Mouse (Mus musculus) kidney, embryonic 15.5 days (tissue): ENCODE measurements at regions not wholly inside any gene's neighbourhood (a gene's known extent, or its start where the extent isn't known, plus 50 kb on each side); places are given as distances from the start of the nearest gene placed in this dataset.

Experiments used
- ATAC-seq: fragments of 200-750 bp; cut with Nextera tagmentation; replicated peaks from 2 replicates; pipeline ENCODE4 v1.8.0; 2017; ENCODE audit warnings: moderate TSS enrichment; ENCODE audit not compliant: low FRiP score
- H3K27ac ChIP-seq: fragments of 300-500 bp; sonication (generic); 2 replicates; pipeline ENCODE4 v1.5.1; 2015; ENCODE audit warnings: mild to moderate bottlenecking, inconsistent platforms
- H3K27me3 ChIP-seq: fragments of 300-500 bp; sonication (generic); 2 replicates; pipeline ENCODE4 v1.6.1; 2015; ENCODE audit warnings: inconsistent platforms
- H3K36me3 ChIP-seq: fragments of 300-500 bp; sonication (generic); 2 replicates; pipeline ENCODE4 v1.6.1; 2015; ENCODE audit warnings: inconsistent platforms
- H3K4me1 ChIP-seq: fragments of 300-500 bp; sonication (generic); 2 replicates; pipeline ENCODE4 v1.6.1; 2015; ENCODE audit warnings: inconsistent platforms
- H3K4me2 ChIP-seq: fragments of 300-500 bp; sonication (generic); 2 replicates; pipeline ENCODE4 v1.6.1; 2015; ENCODE audit warnings: moderate library complexity, mild to moderate bottlenecking, inconsistent platforms
- H3K4me3 ChIP-seq: fragments of 300-500 bp; sonication (generic); replicated peaks from 2 replicates; pipeline ENCODE4 v1.5.1; 2015; ENCODE audit warnings: mild to moderate bottlenecking, inconsistent platforms
- H3K9ac ChIP-seq: fragments of 300-500 bp; sonication (generic); 2 replicates; pipeline ENCODE4 v1.6.1; 2015; ENCODE audit warnings: mild to moderate bottlenecking, inconsistent platforms
- H3K9me3 ChIP-seq: fragments of 300-500 bp; sonication (generic); replicated peaks from 2 replicates; pipeline ENCODE4 v1.6.1; 2016; ENCODE audit warnings: inconsistent platforms
- WGBS: fragments of 180-500 bp; shearing (Covaris S2); methylation state at CpG from one replicate; pipeline ENCODE4 v1.1.7; 2015; ENCODE audit warnings: mixed read lengths; 5-methylcytosine and 5-hydroxymethylcytosine counted together

GRCm38 (mm10) chr8:80422190-80422589 is 71.4 kb upstream of the Gypa start:
- Histone ChIP-seq H3K4me2 (no peak overlapping the region), H3K9me3 (no peaks in the 10 kb centered on the region), H3K36me3 (no peaks in the 10 kb centered on the region), H3K27me3 (no peaks in the 10 kb centered on the region), H3K4me3 (no peak overlapping the region), H3K27ac (no peak overlapping the region), H3K4me1 (0 out of 2 replicates have a peak, but pooled peaks cover 2% of the 10 kb centered on the region), H3K9ac (no peak overlapping the region)
- 48% methylated on average over 6 of the region's 6 CpGs for WGBS
- ATAC-seq = peak; percentile 75

DNA sequence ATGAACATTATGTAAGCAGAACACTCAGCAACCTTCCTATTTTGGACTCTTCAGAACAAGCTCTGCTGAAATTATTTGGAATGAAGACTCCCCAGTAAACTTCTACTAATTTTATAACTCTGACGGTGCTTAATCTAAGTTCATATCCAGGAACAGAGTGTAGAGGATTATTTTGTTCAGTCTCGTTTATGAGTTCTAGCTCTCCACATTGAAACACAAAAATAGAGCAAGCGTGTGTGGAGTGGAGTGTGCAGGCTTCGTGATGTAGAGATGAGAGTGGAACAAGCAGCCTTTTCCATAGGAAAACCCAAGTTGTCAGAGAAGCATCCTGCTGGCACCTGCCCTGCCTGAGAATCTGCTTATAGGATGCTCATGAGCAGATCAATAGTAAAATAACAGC is 77.5 kb upstream of the Gypa start:
- Histone ChIP-seq H3K9ac (no peak overlapping the region), H3K27ac (no peak overlapping the region), H3K4me2 (no peak overlapping the region), H3K27me3 (no peaks in the 10 kb centered on the region), H3K4me3 (no peak overlapping the region), H3K9me3 (no peaks in the 10 kb centered on the region), H3K4me1 (no peaks in the 10 kb centered on the region), H3K36me3 (no peaks in the 10 kb centered on the region)
- ATAC-seq = no peak
- 88% methylated on average over 4 of the region's 4 CpGs for WGBS

- Histone ChIP-seq H3K4me3 (no peak overlapping the region), H3K27ac (no peak overlapping the region), H3K27me3 (no peaks in the 10 kb centered on the region), H3K9ac (no peak overlapping the region), H3K4me2 (no peak overlapping the region), H3K9me3 (no peaks in the 10 kb centered on the region), H3K4me1 (no peaks in the 10 kb centered on the region), H3K36me3 (no peaks in the 10 kb centered on the region)
- no peak for ATAC-seq
- WGBS = 71% methylated on average over 2 of the region's 2 CpGs
Measured at GRCm38 (mm10) chr8:80399594-80400207, 93.9 kb upstream of the Gypa start.

DNA sequence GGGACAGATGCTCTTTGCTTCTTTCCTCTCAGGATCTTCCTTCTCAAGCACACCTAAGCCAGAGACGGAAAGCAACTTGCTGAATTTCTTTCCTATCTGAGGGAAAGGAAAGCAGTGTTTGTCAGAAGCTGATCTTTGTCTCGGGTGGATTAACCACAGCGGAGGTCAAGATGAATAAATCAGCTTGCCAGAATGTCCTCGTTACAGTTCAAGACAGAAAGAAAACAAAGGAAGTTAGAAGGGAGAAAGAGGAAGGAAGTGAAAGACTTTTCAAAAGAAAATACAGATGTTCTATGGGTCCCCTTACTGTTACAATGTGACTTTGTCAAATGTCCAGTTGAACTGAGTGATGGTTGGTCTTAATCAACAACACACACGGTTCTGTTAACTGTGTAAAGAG is 98.6 kb upstream of the Gypa start:
- Histone ChIP-seq H3K27ac (no peak overlapping the region), H3K27me3 (no peaks in the 10 kb centered on the region), H3K4me1 (no peaks in the 10 kb centered on the region), H3K4me3 (no peak overlapping the region), H3K4me2 (no peak overlapping the region), H3K9me3 (no peaks in the 10 kb centered on the region), H3K36me3 (no peaks in the 10 kb centered on the region), H3K9ac (no peak overlapping the region)
- no peak for ATAC-seq
- 12% methylated on average over 5 of the region's 5 CpGs for WGBS

DNA sequence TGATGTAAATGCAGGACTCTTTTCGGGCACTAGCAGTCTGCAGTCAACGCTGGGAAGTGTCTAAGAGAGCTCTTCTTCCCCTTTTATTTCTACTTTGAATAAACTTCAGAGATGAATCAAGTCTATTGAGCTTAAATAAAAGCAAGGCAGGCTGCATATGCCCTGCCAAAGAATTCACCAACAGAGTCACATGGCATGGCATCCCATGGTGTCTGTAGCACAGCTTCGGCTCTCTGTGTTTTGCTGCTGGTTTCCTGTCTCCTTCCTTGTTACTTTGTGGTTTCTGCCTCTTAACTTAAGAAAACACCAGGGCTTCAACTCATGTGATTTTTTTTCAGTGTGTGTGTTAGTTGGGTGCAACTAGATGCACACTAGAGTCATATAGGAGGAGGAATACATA is 100.5 kb upstream of the Gypa start:
- no peak for ATAC-seq
- Histone ChIP-seq H3K9me3 (no peaks in the 10 kb centered on the region), H3K27ac (no peak overlapping the region), H3K27me3 (no peaks in the 10 kb centered on the region), H3K36me3 (no peaks in the 10 kb centered on the region), H3K9ac (no peak overlapping the region), H3K4me1 (no peaks in the 10 kb centered on the region), H3K4me3 (no peak overlapping the region), H3K4me2 (no peak overlapping the region)
- 82% methylated on average over 3 of the region's 3 CpGs for WGBS

DNA sequence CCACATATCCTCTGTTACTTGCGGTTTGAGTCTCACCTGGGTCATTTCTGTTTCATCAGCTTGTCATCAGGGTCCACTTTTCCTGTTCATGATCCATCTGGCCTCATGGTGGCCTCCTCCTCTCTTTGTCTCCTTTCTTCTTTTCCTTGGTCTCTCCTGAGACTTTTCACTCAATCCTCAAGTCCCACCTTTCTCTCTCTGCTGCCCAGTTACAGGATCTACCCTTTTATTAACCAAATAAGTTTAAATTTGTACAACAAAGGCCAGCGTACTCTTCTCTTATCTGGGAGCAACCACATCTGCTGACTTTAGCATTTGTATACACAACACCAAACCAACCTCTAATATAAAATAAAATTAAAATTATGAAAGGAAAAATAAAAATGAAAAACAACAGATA is 124.4 kb upstream of the Gypa start:
- Histone ChIP-seq H3K9me3 (no peaks in the 10 kb centered on the region), H3K9ac (no peak overlapping the region), H3K27ac (no peak overlapping the region), H3K27me3 (no peaks in the 10 kb centered on the region), H3K4me3 (no peak overlapping the region), H3K4me1 (no peaks in the 10 kb centered on the region), H3K36me3 (no peaks in the 10 kb centered on the region), H3K4me2 (no peak overlapping the region)
- WGBS = 90% methylated on average over 2 of the region's 2 CpGs
- ATAC-seq = no peak

DNA sequence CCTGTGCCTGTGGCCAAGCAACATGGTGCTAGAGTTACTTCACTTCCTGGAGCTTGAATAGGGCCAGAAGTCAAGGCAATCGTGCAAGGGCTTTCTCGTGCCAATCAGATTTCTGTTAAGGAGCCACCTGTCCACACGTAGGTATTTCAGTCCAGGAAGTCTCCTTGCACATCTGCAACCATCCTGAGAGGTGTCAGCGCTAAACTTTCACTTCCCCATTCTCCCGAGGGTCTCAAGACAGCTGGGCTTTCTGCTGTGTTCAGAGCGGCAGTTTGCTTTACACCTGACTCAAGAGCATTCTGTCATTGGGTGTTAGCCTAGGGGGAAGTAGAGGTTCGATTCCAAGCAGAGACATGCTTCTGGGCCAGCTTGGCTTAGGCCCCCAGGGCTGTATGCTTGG is 129.5 kb upstream of the Gypa start:
- Histone ChIP-seq H3K4me1 (no peaks in the 10 kb centered on the region), H3K27ac (no peak overlapping the region), H3K9ac (no peak overlapping the region), H3K27me3 (no peaks in the 10 kb centered on the region), H3K36me3 (no peaks in the 10 kb centered on the region), H3K4me3 (no peak overlapping the region), H3K4me2 (no peak overlapping the region), H3K9me3 (no peaks in the 10 kb centered on the region)
- ATAC-seq = no peak
- 80% methylated on average over 7 of the region's 7 CpGs for WGBS

DNA sequence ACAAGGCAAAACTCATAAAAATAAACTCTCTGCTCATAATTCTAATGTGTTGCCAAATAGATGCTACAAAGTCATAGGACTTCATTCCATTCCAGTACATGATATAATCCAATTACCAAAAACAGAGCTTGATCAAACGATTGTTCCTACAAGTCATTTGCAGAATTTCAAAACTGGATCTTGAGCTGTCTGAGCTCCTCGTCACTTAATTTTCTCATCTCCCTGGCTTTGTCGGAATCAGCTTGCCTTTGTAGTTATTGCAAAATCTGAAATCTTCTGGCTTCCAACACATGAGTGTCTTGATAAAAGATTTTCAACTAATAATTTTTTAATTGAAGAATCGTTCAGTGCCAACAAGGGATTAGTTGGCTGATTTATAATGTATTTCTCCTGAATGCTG is 150.3 kb upstream of the Gypa start:
- Histone ChIP-seq H3K4me3 (no peak overlapping the region), H3K9me3 (no peaks in the 10 kb centered on the region), H3K9ac (no peak overlapping the region), H3K27me3 (no peaks in the 10 kb centered on the region), H3K36me3 (no peaks in the 10 kb centered on the region), H3K4me1 (no peaks in the 10 kb centered on the region), H3K4me2 (no peak overlapping the region), H3K27ac (no peak overlapping the region)
- WGBS = 94% methylated on average over 4 of the region's 4 CpGs
- ATAC-seq = no peak

DNA sequence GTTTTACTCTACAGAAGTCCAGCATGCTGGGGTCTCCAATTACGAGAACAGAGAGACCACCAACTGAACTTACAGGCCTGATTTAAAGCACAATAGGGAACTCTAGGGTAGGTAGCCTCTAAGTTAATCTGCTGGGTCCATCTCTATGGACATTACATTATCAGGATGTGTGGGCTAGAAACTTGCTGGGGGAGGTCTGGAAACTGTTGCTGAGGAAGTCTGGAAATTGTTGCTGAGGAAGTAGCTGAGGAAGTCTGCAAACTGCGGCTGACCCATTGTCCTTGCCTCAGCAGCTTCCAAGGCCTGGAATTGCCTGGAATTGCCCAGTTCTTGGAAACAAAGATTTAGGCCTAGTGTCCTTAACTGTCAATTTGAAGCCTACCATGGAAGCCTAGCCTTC is 155.7 kb upstream of the Gypa start:
- Histone ChIP-seq H3K36me3 (no peaks in the 10 kb centered on the region), H3K9me3 (no peaks in the 10 kb centered on the region), H3K4me3 (no peak overlapping the region), H3K9ac (no peak overlapping the region), H3K4me1 (no peaks in the 10 kb centered on the region), H3K27me3 (no peaks in the 10 kb centered on the region), H3K4me2 (no peak overlapping the region), H3K27ac (no peak overlapping the region)
- ATAC-seq = no peak
- 79% methylated on average over 2 of the region's 2 CpGs for WGBS

DNA sequence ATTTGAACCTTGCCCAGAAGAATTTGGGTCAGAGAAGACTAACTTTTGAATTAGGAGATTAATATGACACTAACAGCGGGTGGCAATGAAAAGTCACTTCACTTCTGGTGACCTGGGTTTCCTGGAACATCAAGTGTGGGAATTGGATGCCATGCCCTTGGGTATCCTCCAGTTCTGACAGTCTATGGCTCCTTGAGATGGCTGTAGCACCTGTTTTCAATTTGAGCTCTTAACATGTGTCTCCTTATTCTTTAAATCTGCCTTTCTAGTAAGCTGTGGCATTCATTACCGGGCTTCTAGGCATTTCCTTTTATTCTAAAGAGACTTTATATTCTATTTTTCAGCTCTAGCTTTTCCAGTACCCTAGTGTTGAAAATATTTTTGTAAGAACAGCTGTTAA is 164.9 kb upstream of the Gypa start:
- no peak overlapping the region for H3K9ac ChIP-seq
- 75% methylated on average over 2 of the region's 2 CpGs for WGBS
- H3K36me3 ChIP-seq = no peaks in the 10 kb centered on the region
- no peak overlapping the region for H3K27ac ChIP-seq
- H3K27me3 ChIP-seq = no peaks in the 10 kb centered on the region
- ATAC-seq = no peak
- no peaks in the 10 kb centered on the region for H3K4me1 ChIP-seq
- no peaks in the 10 kb centered on the region for H3K9me3 ChIP-seq
- H3K4me2 ChIP-seq = no peak overlapping the region
- no peak overlapping the region for H3K4me3 ChIP-seq

- H3K4me3 ChIP-seq = no peak overlapping the region
- H3K27me3 ChIP-seq = no peaks in the 10 kb centered on the region
- H3K27ac ChIP-seq = no peak overlapping the region
- no peak overlapping the region for H3K9ac ChIP-seq
- no peak overlapping the region for H3K4me2 ChIP-seq
- WGBS = 96% methylated on average over 3 of the region's 3 CpGs
- H3K4me1 ChIP-seq = no peaks in the 10 kb centered on the region
- H3K36me3 ChIP-seq = no peaks in the 10 kb centered on the region
- no peaks in the 10 kb centered on the region for H3K9me3 ChIP-seq
- ATAC-seq = no peak
Measured at GRCm38 (mm10) chr8:80325859-80326258, 167.7 kb upstream of the Gypa start.

- Histone ChIP-seq H3K9ac (no peak overlapping the region), H3K4me3 (no peak overlapping the region), H3K4me2 (no peak overlapping the region), H3K27me3 (no peaks in the 10 kb centered on the region), H3K9me3 (no peaks in the 10 kb centered on the region), H3K4me1 (no peaks in the 10 kb centered on the region), H3K36me3 (no peaks in the 10 kb centered on the region), H3K27ac (no peak overlapping the region)
- WGBS = 81% methylated on average over 4 of the region's 4 CpGs
- ATAC-seq = no peak
Measured at GRCm38 (mm10) chr8:80325132-80325531, 168.4 kb upstream of the Gypa start.

DNA sequence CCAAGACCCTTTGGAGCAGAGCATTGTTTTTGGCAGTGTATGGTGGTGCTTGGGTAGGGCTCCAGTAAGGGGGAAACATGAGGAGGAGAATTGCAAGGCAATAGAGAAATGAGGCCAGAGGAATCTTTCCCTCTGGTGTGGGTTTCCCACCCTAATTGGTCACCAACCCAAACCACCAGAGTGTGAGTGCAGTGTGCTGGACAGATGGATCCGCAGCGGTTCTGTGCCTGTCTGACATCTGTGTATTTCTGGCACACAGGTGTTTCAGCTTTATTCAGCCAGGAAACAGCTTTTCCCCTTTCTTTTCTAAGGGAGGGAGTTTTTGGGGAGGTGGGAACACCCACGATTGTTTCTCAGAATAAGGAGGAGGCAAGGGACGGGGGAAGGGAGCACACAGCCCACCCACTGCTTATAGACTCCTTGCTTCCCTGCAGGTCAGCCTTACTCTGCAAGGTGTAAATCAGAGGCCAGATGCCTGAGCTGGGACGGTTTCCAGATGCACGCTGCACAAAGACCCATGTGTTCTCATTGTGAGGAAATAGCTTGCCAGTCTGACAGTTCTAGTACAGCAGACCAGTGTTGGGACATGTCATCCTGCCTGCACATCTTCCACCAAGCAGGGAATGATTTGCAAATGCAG is 175.2 kb upstream of the Gypa start:
- Histone ChIP-seq H3K27ac (no peak overlapping the region), H3K9me3 (no peaks in the 10 kb centered on the region), H3K36me3 (no peaks in the 10 kb centered on the region), H3K4me1 (peaks cover 33% of the 10 kb centered on the region), H3K4me2 (no peak overlapping the region), H3K4me3 (no peak overlapping the region), H3K27me3 (peaks cover 9% of the 10 kb centered on the region; the same call in 1 of the 2 replicates), H3K9ac (no peak overlapping the region)
- 44% methylated on average over 6 of the region's 6 CpGs for WGBS
- ATAC-seq = no peak
